Mouse (Mus musculus): Measurements from ENCODE around the gene Armc12. TPM values are rescaled to one million over a fixed set of nuclear protein-coding genes. Genes with fewer than 3 reads are reported as not detected.
A peak's percentile ranks its signal among the peaks of the same experiment; 100 is the strongest.

The Armc12 gene
- polyA plus RNA-seq, 1 experiment from 2014 or later = not detected

DNA sequence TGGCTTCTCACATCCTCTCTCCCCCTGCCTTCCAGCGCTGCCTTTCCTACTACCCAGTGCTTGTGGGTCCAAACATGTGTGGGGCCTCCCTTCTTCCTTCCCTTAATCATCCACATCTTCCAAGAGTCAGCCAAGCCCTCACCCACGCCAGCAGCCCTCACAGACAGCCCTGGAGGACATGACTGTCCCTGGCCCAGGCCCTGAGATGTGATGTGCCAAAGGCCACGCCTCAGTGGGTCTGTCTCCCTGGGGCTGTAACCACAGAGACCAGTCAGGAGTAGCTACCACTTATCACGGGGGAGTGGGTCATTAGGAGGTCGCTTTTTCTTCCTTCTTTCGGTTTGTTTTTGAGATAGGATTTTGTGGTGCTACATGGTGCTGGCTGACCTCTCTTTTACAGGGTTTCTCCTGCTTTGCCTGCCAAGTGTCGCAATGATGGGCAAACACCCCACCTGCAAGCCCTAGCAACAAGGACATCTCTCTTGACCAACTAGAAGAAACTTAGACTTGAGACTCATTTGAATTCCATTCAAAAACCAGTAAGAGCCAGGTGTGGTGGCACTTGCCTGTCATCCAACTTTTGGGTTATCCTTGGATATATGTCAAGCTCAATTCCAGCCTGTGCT lies 28.3 kb upstream of the Armc12 start:
- Histone ChIP-seq H3K27me3 (no peaks in the 10 kb centered on the region), H3K4me1 (peaks cover 7% of the 10 kb centered on the region), H3K4me3 (no peak overlapping the region), H3K4me2 (replicated peaks) (no peak overlapping the region), H3K27ac (no peak overlapping the region), H3K9ac (no peak overlapping the region), H3K36me3 (no peaks in the 10 kb centered on the region), H3K9me3 (0 out of 2 replicates have a peak, but pooled peaks cover 2% of the 10 kb centered on the region)
- WGBS = 55% methylated on average over 7 of the region's 7 CpGs
- no peak for ATAC-seq (ENCODE audit: low FRiP score, low read depth)

GRCm38 (mm10) chr17:28504182-28504581 lies 26.4 kb upstream of the Armc12 start:
- H3K4me1 ChIP-seq = peaks cover 12% of the 10 kb centered on the region
- no peaks in the 10 kb centered on the region for H3K9me3 ChIP-seq
- no peak overlapping the region for H3K27ac ChIP-seq
- H3K9ac ChIP-seq = no peak overlapping the region
- no peaks in the 10 kb centered on the region for H3K36me3 ChIP-seq
- 82% methylated on average over 6 of the region's 6 CpGs for WGBS
- no peaks in the 10 kb centered on the region for H3K27me3 ChIP-seq
- H3K4me3 ChIP-seq = no peak overlapping the region
- no peak overlapping the region for H3K4me2 ChIP-seq (replicated peaks)
- ATAC-seq (ENCODE audit: low FRiP score, low read depth) = no peak

- peaks cover 18% of the 10 kb centered on the region for H3K4me1 ChIP-seq
- WGBS = 89% methylated on average over 4 of the region's 4 CpGs
- no peak for ATAC-seq (ENCODE audit: low FRiP score, low read depth)
- no peak overlapping the region for H3K9ac ChIP-seq
- H3K27me3 ChIP-seq = no peaks in the 10 kb centered on the region
- H3K4me2 ChIP-seq (replicated peaks) = no peak overlapping the region
- no peaks in the 10 kb centered on the region for H3K36me3 ChIP-seq
- no peaks in the 10 kb centered on the region for H3K9me3 ChIP-seq
- H3K4me3 ChIP-seq = no peak overlapping the region
- H3K27ac ChIP-seq = no peak overlapping the region
Observed at GRCm38 (mm10) chr17:28505591-28505990, 25.0 kb upstream of the Armc12 start.

DNA sequence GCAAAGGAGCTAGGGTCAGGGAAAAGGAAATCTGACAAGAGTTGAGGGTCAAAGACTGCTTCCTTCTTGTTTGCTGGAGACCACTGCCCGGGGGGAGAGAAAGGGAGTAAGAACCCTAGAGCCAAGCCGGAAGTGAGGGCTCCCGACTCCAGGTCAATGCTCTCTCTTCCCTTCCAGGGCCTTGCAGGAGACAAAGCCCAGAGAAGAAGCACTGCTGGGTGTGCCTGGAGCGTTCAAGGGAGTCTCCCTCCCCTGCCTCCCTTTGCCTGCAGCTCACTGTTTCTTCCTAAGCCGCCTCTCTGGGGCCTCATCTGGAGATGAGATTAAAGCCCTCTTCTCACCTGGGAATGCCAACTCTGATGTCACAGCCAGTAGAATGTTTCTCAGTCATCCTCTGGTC lies 23.7 kb upstream of the Armc12 start:
- H3K4me1 ChIP-seq = peaks cover 23% of the 10 kb centered on the region
- no peaks in the 10 kb centered on the region for H3K9me3 ChIP-seq
- H3K9ac ChIP-seq = no peak overlapping the region; the same call in 1 of the 2 replicates
- H3K4me2 ChIP-seq (replicated peaks) = no peak overlapping the region
- 17% methylated on average over 4 of the region's 5 CpGs for WGBS
- H3K27ac ChIP-seq = no peak overlapping the region
- H3K27me3 ChIP-seq = no peaks in the 10 kb centered on the region; the same call in 1 of the 2 replicates
- no peak overlapping the region for H3K4me3 ChIP-seq
- no peaks in the 10 kb centered on the region for H3K36me3 ChIP-seq
- no peak for ATAC-seq (ENCODE audit: low FRiP score, low read depth)

- no peak for ATAC-seq (ENCODE audit: low FRiP score, low read depth)
- Histone ChIP-seq H3K27ac (no peak overlapping the region), H3K9ac (no peak overlapping the region; the same call in 1 of the 2 replicates), H3K4me1 (peaks cover 28% of the 10 kb centered on the region), H3K36me3 (no peaks in the 10 kb centered on the region), H3K4me3 (no peak overlapping the region), H3K4me2 (replicated peaks) (no peak overlapping the region), H3K27me3 (peaks cover 4% of the 10 kb centered on the region; the same call in 1 of the 2 replicates), H3K9me3 (no peaks in the 10 kb centered on the region)
- WGBS = 30% methylated on average over 5 of the region's 5 CpGs
Observed at GRCm38 (mm10) chr17:28507496-28507895, 23.1 kb upstream of the Armc12 start.

- H3K36me3 ChIP-seq = no peaks in the 10 kb centered on the region
- H3K4me2 ChIP-seq (replicated peaks) = peak overlapping the region; percentile 60
- no peaks in the 10 kb centered on the region for H3K9me3 ChIP-seq
- ATAC-seq (ENCODE audit: low FRiP score, low read depth) = no peak; the same call in 1 of the 2 replicates
- H3K4me1 ChIP-seq = peaks cover 33% of the 10 kb centered on the region
- 4% methylated on average over 28 of the region's 28 CpGs for WGBS
- H3K9ac ChIP-seq = peak overlapping the region; percentile 60
- peaks cover 7% of the 10 kb centered on the region; the same call in 1 of the 2 replicates for H3K27me3 ChIP-seq
- no peak overlapping the region for H3K27ac ChIP-seq
- H3K4me3 ChIP-seq = peak overlapping the region; percentile 28
Observed at GRCm38 (mm10) chr17:28510445-28511342, 19.9 kb upstream of the Armc12 start.

DNA sequence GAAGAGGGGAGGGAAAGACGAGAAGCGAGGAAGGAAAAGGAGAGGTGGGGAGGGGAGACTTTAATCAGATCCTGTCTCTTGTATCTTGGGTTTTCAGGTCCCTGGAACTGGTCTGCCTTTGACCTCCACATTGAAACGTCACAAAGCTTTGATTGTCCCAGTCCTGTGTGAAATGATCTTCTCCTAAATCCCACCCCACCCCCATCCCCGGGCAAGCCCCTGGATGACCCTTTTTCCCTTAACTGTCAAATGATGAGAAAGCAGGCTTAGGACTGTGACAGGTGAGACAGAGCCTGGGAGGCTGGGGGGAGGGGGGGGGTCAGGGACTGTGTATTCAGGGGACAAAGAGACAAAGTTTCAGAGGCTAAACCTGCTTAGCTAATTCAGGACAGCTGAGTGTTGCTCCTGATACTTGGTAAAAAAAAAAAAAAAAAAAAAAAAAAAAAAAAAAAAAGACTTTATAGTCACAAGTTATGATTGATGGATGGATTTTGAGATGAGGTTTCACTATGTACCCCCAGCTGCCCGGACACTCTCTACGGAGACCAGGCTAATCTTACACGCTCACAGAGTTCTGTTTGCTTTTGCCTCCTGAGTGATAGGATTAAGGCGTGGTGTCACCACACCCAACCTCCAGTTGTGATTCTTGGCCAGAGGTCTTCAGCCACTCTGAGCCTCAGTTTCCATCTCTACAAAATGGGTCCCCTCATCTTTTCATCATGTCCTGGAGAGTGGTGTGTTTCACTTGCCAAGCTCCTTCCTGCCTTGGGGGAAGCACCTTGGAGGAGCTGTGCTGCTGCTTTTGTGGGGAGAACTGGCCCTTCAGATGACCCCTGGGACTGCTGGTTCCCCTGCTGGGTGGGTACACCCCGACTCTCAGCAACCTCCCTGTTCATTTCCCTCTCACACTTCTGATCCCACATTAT lies 18.7 kb upstream of the Armc12 start:
- Histone ChIP-seq H3K4me2 (replicated peaks) (no peak overlapping the region), H3K9me3 (no peaks in the 10 kb centered on the region), H3K4me1 (peaks cover 33% of the 10 kb centered on the region), H3K27me3 (peaks cover 10% of the 10 kb centered on the region; the same call in 1 of the 2 replicates), H3K9ac (peak overlapping the region; percentile 39; the same call in 1 of the 2 replicates), H3K27ac (no peak overlapping the region), H3K36me3 (no peaks in the 10 kb centered on the region), H3K4me3 (no peak overlapping the region)
- 38% methylated on average over 9 of the region's 9 CpGs for WGBS
- ATAC-seq (ENCODE audit: low FRiP score, low read depth) = no peak

GRCm38 (mm10) chr17:28512696-28513095 lies 17.9 kb upstream of the Armc12 start:
- no peak for ATAC-seq (ENCODE audit: low FRiP score, low read depth)
- Histone ChIP-seq H3K27ac (peak overlapping the region; percentile 6), H3K4me2 (replicated peaks) (no peak overlapping the region), H3K9me3 (no peaks in the 10 kb centered on the region), H3K27me3 (peaks cover 10% of the 10 kb centered on the region; the same call in 1 of the 2 replicates), H3K4me1 (peaks cover 33% of the 10 kb centered on the region), H3K4me3 (no peak overlapping the region), H3K36me3 (no peaks in the 10 kb centered on the region), H3K9ac (peak overlapping the region; percentile 39)
- WGBS = 33% methylated on average over 6 of the region's 6 CpGs

GRCm38 (mm10) chr17:28513337-28513736 lies 17.3 kb upstream of the Armc12 start:
- H3K4me3 ChIP-seq = no peak overlapping the region
- ATAC-seq (ENCODE audit: low FRiP score, low read depth) = no peak
- WGBS = 65% methylated on average over 1 of the region's 1 CpGs
- no peaks in the 10 kb centered on the region for H3K36me3 ChIP-seq
- H3K9me3 ChIP-seq = no peaks in the 10 kb centered on the region
- no peak overlapping the region for H3K27ac ChIP-seq
- H3K4me2 ChIP-seq (replicated peaks) = no peak overlapping the region
- H3K4me1 ChIP-seq = peaks cover 36% of the 10 kb centered on the region
- H3K9ac ChIP-seq = no peak overlapping the region
- H3K27me3 ChIP-seq = peaks cover 10% of the 10 kb centered on the region; the same call in 1 of the 2 replicates

DNA sequence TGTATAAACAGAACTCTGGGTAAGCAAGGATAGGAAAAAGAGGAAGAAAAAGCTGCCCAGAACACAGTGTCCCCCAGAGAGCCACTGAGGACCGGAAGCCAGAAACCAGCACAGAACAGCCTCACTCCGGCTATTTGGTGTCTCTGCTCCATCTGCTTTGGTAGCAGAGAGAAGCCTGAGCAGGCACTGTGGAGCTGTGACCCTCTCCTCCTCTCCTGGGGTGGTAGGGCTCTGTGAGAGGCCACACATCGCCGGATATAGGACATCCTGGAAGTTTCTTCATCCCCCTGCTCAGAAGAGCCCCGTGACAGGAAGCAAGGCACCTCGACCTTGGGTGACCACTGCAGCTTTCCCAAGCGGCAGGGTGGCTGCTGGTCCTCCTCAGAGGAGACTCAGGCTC lies 16.8 kb upstream of the Armc12 start:
- Histone ChIP-seq H3K4me1 (peaks cover 41% of the 10 kb centered on the region), H3K9me3 (no peaks in the 10 kb centered on the region), H3K4me2 (replicated peaks) (no peak overlapping the region), H3K27me3 (peaks cover 15% of the 10 kb centered on the region), H3K27ac (no peak overlapping the region), H3K9ac (no peak overlapping the region; the same call in 1 of the 2 replicates), H3K36me3 (no peaks in the 10 kb centered on the region), H3K4me3 (no peak overlapping the region)
- 68% methylated on average over 7 of the region's 7 CpGs for WGBS
- ATAC-seq (ENCODE audit: low FRiP score, low read depth) = no peak

DNA sequence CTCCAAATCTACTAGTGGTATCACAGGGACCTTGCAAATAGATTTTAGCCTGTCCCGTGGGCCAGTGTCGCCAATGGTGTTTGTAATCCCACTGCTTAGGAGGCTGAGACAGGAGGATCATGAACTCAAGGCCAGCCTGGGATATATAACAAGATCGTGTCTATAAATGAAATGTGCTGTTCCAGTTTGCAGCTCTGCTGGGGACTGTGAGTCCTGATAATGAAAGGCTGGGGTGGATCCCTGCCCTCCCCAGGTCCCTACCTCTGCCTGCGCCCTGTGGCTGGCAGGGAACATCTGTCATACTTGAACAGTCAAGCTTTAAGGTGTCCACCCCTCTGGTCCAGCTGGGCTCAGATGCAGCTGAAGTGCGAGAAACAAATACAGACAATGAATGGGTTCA lies 16.1 kb upstream of the Armc12 start:
- WGBS = 75% methylated on average over 5 of the region's 5 CpGs
- Histone ChIP-seq H3K9ac (no peak overlapping the region), H3K4me3 (no peak overlapping the region), H3K36me3 (no peaks in the 10 kb centered on the region), H3K27me3 (peaks cover 18% of the 10 kb centered on the region), H3K27ac (no peak overlapping the region), H3K4me2 (replicated peaks) (no peak overlapping the region), H3K9me3 (no peaks in the 10 kb centered on the region), H3K4me1 (peaks cover 43% of the 10 kb centered on the region)
- ATAC-seq (ENCODE audit: low FRiP score, low read depth) = no peak

Measured in limb, embryonic 13.5 days (tissue).